Mouse (Mus musculus) WW6 (cell line): ENCODE measurements around the gene Krt23.

Source experiments
- DNase-seq: peaks from one replicate; pipeline ENCODE4 v3.0.0-alpha.2; 2013; ENCODE audit warnings: low read depth, low spot score

Krt23 gene

GRCm38 (mm10) chr11:99454044-99454443 lies 38.9 kb downstream of the Krt23 start:
- no peak for DNase-seq

DNA sequence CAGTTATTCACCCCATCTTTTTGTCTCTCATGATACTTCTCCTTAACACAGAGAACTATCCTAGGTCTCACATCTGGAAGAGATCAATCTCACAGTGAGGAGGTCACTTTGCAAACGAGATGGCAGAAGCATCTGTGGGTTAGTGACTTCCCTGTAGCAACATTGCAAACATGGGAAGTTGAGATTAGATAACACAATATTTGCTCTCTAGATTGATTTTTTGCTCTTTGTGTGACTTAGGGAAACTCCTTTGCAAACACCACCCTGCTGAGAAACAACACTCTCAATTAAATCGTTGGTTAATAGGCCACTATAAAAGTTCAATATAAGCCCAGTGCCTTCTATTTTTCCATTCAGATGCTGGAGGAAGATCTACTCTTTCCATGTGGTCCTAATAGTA lies 44.2 kb downstream of the Krt23 start:
- no peak for DNase-seq

GRCm38 (mm10) chr11:99441220-99441619 lies 51.7 kb downstream of the Krt23 start:
- no peak for DNase-seq

DNA sequence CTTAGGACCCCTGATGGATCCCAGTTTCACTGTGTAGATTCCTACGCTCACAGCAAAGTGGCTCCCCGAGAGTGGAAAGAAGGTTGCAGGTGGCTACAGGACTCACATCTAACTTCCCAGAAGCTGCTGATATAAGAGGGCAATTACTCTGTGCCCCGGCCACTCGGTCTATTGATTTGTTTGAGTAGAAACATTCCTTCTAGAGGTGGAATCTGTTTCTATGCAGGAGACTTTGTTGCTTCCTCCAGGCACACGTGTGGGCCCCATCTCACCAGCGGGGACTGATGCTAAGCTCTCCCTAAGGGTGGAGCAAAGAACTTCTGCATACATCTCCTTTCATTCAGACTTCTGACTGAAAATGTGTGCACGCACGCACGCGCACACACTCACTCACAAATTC lies 53.5 kb downstream of the Krt23 start:
- DNase-seq: no peak

- no peak for DNase-seq
Observed at GRCm38 (mm10) chr11:99437972-99438371, 55.0 kb downstream of the Krt23 start, which contains the start of gene Krt20. Krt20 (minus strand) TSS chr11:99438150.

- DNase-seq: no peak
Observed at GRCm38 (mm10) chr11:99436625-99437024, 56.3 kb downstream of the Krt23 start.

DNA sequence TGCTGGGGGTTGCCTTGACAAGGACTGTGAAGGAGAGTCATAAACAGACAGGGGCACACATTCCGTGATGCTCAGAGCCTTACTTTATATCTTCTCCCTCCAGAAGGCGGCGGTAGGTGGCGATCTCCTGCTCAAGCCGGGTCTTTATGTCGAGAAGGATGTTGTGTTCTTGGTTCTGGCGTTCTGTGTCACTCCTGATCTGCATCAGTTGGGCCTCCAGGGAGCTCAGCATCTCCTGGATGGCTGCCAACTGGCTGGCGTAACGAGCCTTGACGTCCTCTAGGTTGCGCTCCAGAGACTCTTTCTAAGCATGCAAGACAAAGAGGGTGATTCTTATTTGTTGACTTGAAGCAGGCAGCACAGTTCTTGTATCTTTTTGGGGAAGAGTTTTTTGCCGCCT lies 62.3 kb downstream of the Krt23 start:
- peak; percentile 62 for DNase-seq
